Mouse (Mus musculus): Measurements from ENCODE around the gene Mbd5.

The Mbd5 gene

GRCm38 (mm10) chr2:48948841-48949584 is at the start of gene Mbd5:
Gene Mbd5 (plus strand): TSS chr2:48949508.
- peak; percentile 99 for DNase-seq

GRCm38 (mm10) chr2:48908866-48909265 is 40.4 kb upstream of the Mbd5 start:
- DNase-seq, result no peak

DNA sequence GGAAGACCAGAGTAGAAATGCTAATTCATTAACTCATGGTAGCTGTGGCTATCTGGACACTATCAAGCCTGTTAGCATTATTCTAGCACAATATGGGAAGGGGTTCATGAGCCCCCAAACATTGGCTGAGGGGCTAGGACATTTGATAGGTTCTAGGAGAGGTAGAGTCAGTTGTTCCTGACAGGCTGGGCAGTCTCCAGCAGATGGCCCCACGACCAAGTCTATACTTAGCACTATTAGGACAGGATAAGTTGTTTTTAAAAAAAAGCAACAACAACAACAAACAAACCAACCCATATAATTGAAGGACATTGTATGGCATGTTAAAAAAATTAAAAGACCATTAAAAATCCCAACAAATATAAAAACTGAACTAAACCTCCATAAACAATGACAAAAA is 35.1 kb upstream of the Mbd5 start:
- DNase-seq, result no peak

DNA sequence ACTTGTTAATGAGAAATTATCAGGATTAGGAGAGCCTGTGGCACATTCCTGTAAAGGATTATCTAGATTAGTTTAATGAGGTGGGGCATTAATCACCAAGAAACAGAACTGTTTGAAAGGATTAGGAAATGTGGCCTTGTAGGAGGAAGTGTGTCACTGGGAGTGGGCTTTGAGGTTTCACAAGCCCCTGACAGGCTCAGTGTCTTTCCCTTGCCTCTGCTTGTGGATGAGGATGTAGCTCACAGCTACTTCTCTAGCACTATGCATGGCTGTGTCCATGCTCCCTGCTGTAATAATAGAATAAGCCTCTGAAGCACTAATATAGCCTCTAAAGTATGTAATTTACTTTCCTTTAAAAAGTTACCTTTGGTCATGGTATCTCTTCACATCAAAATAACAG is 33.5 kb upstream of the Mbd5 start:
- DNase-seq, result no peak

DNA sequence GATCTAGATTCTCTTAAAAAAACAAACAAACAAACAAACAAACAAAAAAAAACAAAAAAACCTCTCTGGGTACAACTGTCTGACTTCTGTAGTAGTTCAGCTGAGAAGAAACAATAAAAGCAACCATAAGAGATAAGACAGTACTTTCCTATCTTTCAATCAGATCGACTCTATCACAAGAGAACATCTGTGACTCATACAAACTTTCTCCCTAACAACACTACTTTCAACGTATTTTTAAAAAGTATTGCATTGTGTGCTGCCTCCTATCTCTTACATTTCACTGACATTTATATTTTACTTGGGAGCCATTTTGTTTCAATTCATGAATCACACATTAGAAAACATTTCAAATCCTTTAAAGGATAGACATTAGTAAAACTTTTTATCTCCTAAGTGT is 14.2 kb upstream of the Mbd5 start:
- DNase-seq, result no peak

GRCm38 (mm10) chr2:48947761-48948160 is 1.5 kb upstream of the Mbd5 start:
- DNase-seq, result no peak

DNA sequence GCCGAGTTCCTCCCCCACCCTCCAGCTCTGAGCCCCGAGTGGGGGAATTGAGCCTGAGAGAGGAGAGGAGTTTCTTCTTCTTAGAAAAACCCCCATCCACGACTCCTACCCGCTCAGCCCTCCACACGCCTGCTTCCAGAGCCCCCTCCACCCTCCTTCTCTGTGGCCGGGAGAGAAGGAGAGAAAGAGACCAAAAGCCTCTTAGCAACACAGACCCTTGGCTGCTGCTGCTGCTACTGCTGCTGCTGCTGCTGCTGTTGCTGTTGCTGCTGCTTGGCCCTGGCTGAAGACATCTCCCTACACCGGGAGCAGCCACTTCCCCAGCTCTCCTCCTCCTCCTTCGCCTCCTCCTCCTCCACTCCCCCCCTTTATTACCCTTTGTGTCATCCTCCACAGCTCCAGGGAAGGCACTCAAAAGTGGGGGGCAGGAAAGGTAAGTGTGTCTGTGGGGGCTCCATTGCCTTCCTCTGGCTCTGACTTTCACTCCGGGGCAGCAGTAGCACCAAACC is 489 bp downstream of the Mbd5 start:
- peak; percentile 44 for DNase-seq

- DNase-seq, result no peak
These were observed 776 bp downstream of the Mbd5 start, which contains the start of gene Orc4 for GRCm38 (mm10) chr2:48950252-48950315. Gene Orc4 (minus strand): TSS chr2:48950277.

GRCm38 (mm10) chr2:48950316-48950880 is 1.1 kb downstream of the Mbd5 start:
- no peak for DNase-seq

- DNase-seq, result no peak
These were observed 7.3 kb downstream of the Mbd5 start for GRCm38 (mm10) chr2:48956591-48956990.

- DNase-seq, result no peak
These were observed 29.6 kb downstream of the Mbd5 start for GRCm38 (mm10) chr2:48978920-48979319.

DNA sequence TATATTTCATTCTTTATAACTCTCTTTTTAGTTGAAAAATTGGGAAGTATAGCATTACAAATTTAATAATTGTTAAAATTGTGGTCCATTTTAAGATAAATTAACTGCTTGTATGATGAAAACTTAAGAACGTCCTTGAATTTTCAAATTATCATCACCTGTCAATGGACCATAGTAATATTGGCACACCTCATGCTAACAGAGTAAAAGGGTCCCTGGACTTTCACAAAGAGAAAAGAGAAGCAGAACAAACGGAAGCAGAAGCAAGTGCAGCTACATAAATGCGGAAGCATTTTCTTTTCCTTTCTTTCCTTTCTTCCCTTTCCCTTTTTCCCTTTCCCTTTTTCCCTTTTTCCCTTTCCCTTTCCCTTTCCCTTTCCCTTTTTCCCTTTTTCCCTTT is 41.0 kb downstream of the Mbd5 start:
- no peak for DNase-seq

- no peak for DNase-seq
These were observed 91.2 kb downstream of the Mbd5 start for GRCm38 (mm10) chr2:49040481-49040880.

DNA sequence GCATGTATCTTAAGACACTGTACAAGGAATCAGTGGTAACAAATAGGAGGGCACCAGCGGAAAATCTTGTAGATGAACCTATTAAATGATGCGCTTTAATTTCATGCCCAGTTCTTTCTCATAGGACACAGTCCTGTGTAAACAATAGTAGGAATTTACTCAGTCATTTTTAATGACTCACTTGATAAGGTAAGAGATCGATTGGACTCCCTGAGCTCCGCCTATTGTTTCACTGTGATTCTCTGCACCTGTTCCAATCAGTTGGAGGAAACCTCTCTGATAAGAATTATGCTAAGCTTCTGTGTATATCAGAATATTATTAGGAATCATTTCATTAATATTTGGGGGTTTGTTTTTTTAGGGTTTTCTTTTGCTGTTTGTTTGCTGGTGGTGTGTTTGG is 100.7 kb downstream of the Mbd5 start:
- no peak for DNase-seq

DNA sequence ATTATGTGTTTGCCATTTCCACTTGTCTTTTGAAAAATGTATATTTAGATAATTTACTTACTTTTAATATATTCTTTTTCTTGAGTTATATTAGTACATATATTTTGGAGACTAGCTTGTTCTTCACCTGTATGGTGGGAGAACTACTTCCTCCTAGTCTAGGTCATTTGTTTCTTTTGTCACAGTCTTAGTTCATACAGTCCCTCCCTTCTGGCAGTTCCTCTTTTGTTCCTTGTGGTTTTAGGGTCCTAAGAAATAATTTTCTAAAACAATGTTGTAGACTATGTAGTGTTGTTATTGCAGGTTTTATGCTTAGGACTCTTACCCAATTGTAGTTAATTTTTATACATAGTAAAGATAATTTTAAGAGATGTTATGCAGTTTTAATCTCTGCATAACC is 118.6 kb downstream of the Mbd5 start:
- no peak for DNase-seq

GRCm38 (mm10) chr2:49084966-49085365 is 135.7 kb downstream of the Mbd5 start:
- no peak for DNase-seq

- DNase-seq, result no peak
These were observed 141.5 kb downstream of the Mbd5 start for GRCm38 (mm10) chr2:49090771-49091170.

DNA sequence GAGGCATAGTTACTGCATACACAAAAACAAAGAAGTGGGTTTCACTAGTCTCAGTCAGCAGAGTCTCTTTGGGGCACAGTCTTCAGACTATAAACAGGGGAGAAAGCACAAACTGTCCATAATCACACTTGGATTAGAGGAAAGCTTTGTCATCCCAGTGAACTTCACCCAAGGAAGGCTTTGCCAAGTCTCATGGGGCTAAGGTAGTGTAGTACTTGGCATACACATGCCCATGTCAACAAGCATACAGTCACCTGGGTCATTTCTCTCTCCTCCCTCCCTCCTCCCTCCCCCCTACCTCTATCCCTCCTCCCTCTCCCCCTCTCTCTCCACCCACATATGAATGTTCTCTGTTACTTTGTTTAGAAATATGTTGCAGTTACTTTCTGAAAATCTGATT is 147.5 kb downstream of the Mbd5 start:
- DNase-seq, result no peak

DNA sequence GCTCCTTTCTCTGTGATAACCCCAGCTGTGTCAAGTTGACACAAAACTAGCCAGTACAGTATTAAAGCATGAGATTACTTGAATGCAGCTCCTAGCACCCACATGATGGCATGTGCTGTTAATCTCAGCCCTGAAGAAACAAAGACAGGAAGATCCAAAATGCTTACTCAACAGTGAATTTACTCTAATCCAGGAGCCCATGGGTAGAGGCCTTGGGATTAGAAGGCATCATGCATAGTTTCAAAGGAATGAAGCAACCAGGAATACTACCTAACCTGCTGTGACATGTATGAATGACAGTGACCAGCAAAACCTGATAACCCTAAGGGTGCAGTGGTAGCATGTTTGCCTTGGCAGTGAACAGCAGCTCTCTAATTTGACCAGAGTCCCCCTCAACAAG is 159.6 kb downstream of the Mbd5 start:
- DNase-seq, result no peak

DNA sequence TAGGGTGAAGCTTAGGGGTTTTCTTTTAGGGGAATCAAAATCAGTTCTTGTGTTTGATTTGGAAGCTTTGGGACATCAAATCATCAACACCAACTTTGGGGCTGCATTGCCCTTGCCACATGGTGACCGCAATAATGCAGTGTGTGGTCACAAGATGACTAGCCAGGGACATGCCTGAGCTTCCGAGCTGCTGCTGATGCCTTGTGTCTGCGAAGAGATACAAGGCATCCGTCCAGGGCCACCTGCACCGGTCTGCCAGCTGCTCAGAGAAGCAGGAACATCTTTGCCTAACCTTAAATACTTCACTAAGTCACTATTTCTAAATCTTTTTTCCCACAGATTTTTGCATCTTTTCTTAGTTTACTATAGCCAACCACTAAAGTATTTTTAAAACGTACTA is 170.6 kb downstream of the Mbd5 start:
- DNase-seq, result no peak

DNA sequence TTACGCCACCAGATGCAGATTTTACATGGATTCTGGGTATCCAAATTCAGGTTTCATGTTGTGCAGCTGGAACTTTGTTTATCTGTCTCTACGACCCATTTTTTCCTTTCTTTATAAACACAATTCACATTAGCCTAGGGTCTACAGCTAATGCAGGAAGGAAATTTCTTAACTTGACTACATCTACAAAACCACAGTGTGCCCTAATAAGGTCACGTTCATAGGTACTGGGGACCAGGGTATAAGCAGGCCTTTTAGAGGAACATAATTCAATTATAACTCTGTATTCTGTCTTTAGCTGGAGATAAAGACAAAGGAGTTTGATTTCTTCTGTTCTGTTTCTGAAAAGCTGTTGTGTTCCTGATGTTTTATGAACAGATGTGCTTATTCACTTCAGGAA is 172.3 kb downstream of the Mbd5 start:
- no peak for DNase-seq

GRCm38 (mm10) chr2:49142186-49142585 is 192.9 kb downstream of the Mbd5 start:
- DNase-seq, result no peak

DNA sequence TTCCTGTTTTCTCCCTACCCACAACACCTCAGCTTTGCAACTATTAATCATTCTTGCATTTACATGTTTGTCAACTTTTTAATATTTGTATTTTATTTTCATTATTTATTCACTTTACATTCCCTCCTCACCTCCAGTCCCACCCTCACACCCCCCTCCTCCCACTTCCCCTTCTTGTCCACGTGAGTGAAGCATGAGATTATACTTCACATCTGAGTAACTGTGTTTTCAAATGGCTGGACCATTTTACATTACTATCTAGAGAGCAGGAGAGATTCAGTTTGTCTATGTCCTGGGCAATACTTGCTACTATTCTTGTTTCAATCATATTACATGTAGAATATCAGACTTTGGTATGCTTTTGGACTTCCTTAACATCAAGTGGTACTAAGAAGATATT is 204.3 kb downstream of the Mbd5 start:
- DNase-seq, result no peak

- DNase-seq, result no peak
These were observed 211.1 kb downstream of the Mbd5 start for GRCm38 (mm10) chr2:49160232-49160947.

DNA sequence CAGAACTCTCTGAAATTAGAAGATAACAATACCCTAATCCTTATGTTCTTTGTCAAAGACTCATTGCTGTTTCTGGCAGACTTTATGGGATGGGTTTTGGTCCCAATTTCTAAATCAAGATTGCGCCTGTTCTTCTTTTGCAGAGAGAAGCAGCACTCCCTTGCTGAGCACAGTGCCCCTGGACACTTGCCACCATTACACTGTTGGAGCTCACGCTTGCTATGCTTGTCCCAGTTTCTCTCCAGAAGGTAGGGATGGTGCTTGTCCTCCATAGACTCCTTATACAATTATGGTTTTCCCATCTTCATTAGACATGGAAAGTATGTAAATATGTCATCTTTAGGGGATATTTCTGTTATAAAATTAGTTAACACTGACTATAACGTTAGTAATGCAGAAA is 220.5 kb downstream of the Mbd5 start:
- no peak for DNase-seq
